Mouse (Mus musculus) bone marrow, adult 2 months (tissue): ENCODE measurements around the gene Dmac2.

Experiments
- CTCF ChIP-seq: fragments of 200-500 bp; IDR thresholded peaks from 2 replicates; pipeline ENCODE4 v1.5.1; 2011; ENCODE audit warnings: low read length, control low read depth; ENCODE audit not compliant: control insufficient read depth, insufficient read depth
- POLR2A ChIP-seq: fragments of 200-500 bp; IDR thresholded peaks from 2 replicates; pipeline ENCODE4 v1.6.1; 2011; ENCODE audit warnings: low read depth, mild to moderate bottlenecking, control low read depth, low read length, borderline replicate concordance; ENCODE audit not compliant: control insufficient read depth

- no peak for TF ChIP-seq CTCF
- peak; percentile 47; the same call in 1 of the 2 replicates for TF ChIP-seq POLR2A
These were observed at the start of gene Dmac2 for GRCm38 (mm10) chr7:25618865-25619721.
